Mouse (Mus musculus) ES-E14 (cell line): ENCODE measurements around the gene Pex11b. TPM values are rescaled to one million over a fixed set of nuclear protein-coding genes. Genes with fewer than 3 reads are reported as not detected.

Source experiments
- DNase-seq: peaks from one replicate; pipeline ENCODE4 v3.0.0-alpha.2; 2013; ENCODE audit warnings: low read depth, low spot score
- H3K27ac ChIP-seq: 2 replicates; pipeline ENCODE4 v1.5.1; 2012; ENCODE audit warnings: low read depth, mild to moderate bottlenecking, low read length, moderate library complexity, mixed read lengths; ENCODE audit not compliant: poor library complexity, insufficient read depth, severe bottlenecking
- H3K36me3 ChIP-seq: 2 replicates; pipeline ENCODE4 v1.6.1; 2012; ENCODE audit warnings: mild to moderate bottlenecking, low read length, moderate library complexity, mixed read lengths; ENCODE audit not compliant: control insufficient read depth, poor library complexity, insufficient read depth, severe bottlenecking
- H3K4me1 ChIP-seq, 2 experiments: fragments of 150-350 bp in 1 of 2; sonication (generic) in 1 of 2; 2 replicates each; pipeline ENCODE4 v1.6.1; 2012; ENCODE audit warnings: low read length in 2 of 2, mild to moderate bottlenecking in 1 of 2, mixed read lengths in 1 of 2; ENCODE audit not compliant: control insufficient read depth in 2 of 2, insufficient read depth in 2 of 2, poor library complexity in 1 of 2
- H3K4me3 ChIP-seq, 2 experiments: fragments of 150-350 bp in 1 of 2; sonication (generic) in 1 of 2; 2 replicates each; pipeline ENCODE4 v1.5.1; 2012; ENCODE audit warnings: low read length in 2 of 2, low read depth in 1 of 2, mild to moderate bottlenecking in 1 of 2, mixed read lengths in 1 of 2; ENCODE audit not compliant: insufficient read depth in 1 of 2, poor library complexity in 1 of 2, severe bottlenecking in 1 of 2
- H3K9ac ChIP-seq: 2 replicates; pipeline ENCODE4 v1.6.1; 2012; ENCODE audit warnings: low read depth, mild to moderate bottlenecking, low read length, mixed read lengths; ENCODE audit not compliant: poor library complexity, insufficient read depth, severe bottlenecking
- H3K9me3 ChIP-seq: fragments of 150-350 bp; sonication (generic); 2 replicates; pipeline ENCODE4 v1.6.1; 2012; ENCODE audit warnings: low read depth, mild to moderate bottlenecking, low read length; ENCODE audit not compliant: control insufficient read depth, insufficient read depth
- CHD2 ChIP-seq: IDR thresholded peaks from 2 replicates; pipeline ENCODE4 v1.6.1; 2014; ENCODE audit warnings: mild to moderate bottlenecking, low read depth, low read length, inconsistent platforms
- HCFC1 ChIP-seq: IDR thresholded peaks from 2 replicates; pipeline ENCODE4 v1.6.1; 2012; ENCODE audit warnings: low read length, inconsistent platforms, borderline replicate concordance; ENCODE audit not compliant: insufficient read depth
- MAFK ChIP-seq: IDR thresholded peaks from 2 replicates; pipeline ENCODE4 v1.6.1; 2014; ENCODE audit warnings: mild to moderate bottlenecking, low read depth, low read length, inconsistent platforms; ENCODE audit not compliant: insufficient read depth
- ZC3H11A ChIP-seq: IDR thresholded peaks from 2 replicates; pipeline ENCODE4 v1.6.1; 2012; ENCODE audit warnings: low read depth, mild to moderate bottlenecking, inconsistent platforms, low read length, borderline replicate concordance
- ZNF384 ChIP-seq: IDR thresholded peaks from 2 replicates; pipeline ENCODE4 v1.6.1; 2012; ENCODE audit warnings: low read depth, low read length, inconsistent platforms
- in situ Hi-C, 2 experiments: fragments of 600-800 bp; cut with MboI; formaldehyde crosslinking; loops; one replicate each; pipeline ENCODE4 v1.15.1; 2025; ENCODE audit warnings: low sequenced_read_pairs in 2 of 2, inconsistent platforms in 1 of 2; ENCODE audit not compliant: unreplicated experiment in 2 of 2
- total RNA-seq: library from RNA; depleted of rRNA; stranded (reverse); fragments of 300-350 nt; gene quantifications from 2 replicates; pipeline ENCODE4 v1.2.3, GENCODE M21; 2012

Gene Pex11b
- total RNA-seq, 1 experiment = 15.6 TPM

- Histone ChIP-seq H3K4me3 (no peak overlapping the region), H3K9me3 (no peaks in the 10 kb centered on the region), H3K9ac (no peak overlapping the region), H3K27ac (no peak overlapping the region), H3K4me1 (peaks cover 23 to 32% of the 10 kb centered on the region in 2 experiments), H3K36me3 (no peaks in the 10 kb centered on the region)
- in situ Hi-C loops = no loop called here
- no peak for DNase-seq
- TF ChIP-seq HCFC1 (no peak), CHD2 (no peak), ZNF384 (no peak), MAFK (no peak), ZC3H11A (no peak)
Measured at GRCm38 (mm10) chr3:96673514-96673913, 38.3 kb downstream of the Pex11b start.

DNA sequence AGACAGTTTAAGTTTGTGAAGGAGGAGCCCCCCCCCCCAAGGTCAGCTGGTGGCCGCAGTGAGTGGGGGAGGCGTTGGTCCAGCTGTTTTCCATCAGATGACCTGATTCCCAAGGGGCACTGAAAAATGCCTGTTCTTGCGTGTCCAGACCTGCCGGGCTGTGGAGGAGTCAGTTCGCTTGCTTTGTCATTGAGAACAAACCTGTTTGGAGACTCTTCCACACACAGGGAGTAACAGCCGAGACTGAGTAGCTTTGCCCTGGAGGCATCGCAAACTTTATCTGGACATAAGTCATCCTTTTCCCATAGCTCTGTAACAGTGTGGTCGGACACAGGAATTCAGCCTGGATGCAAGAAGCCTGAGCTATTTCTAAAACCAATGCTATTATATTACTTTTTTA is 39.3 kb downstream of the Pex11b start:
- no peak for DNase-seq
- Histone ChIP-seq H3K9me3 (no peaks in the 10 kb centered on the region), H3K4me1 (peaks cover 30 to 31% of the 10 kb centered on the region in 2 experiments), H3K4me3 (no peak overlapping the region), H3K27ac (peak overlapping the region; percentile 92), H3K9ac (peak overlapping the region; percentile 45; the same call in 1 of the 2 replicates), H3K36me3 (no peaks in the 10 kb centered on the region)
- TF ChIP-seq HCFC1 = no peak
- no peak for TF ChIP-seq ZC3H11A
- no peak for TF ChIP-seq MAFK
- TF ChIP-seq ZNF384 = no peak
- no peak for TF ChIP-seq CHD2
- in situ Hi-C loops = no loop called here

- H3K9me3 ChIP-seq = no peaks in the 10 kb centered on the region
- H3K9ac ChIP-seq = no peak overlapping the region
- H3K4me1 ChIP-seq = peaks cover 28 to 36% of the 10 kb centered on the region in 2 experiments
- in situ Hi-C loops = no loop called here
- H3K27ac ChIP-seq = peak overlapping the region; percentile 92; the same call in 1 of the 2 replicates
- no peak for DNase-seq
- no peaks in the 10 kb centered on the region for H3K36me3 ChIP-seq
- peak overlapping the region in 1 of 2 experiments; percentile 18; a peak in 1 of 4 replicates for H3K4me3 ChIP-seq
- TF ChIP-seq MAFK (no peak), ZC3H11A (no peak), HCFC1 (no peak), ZNF384 (no peak), CHD2 (no peak)
Measured at GRCm38 (mm10) chr3:96675171-96675570, 40.0 kb downstream of the Pex11b start.

GRCm38 (mm10) chr3:96675690-96676089 is 40.5 kb downstream of the Pex11b start:
- TF ChIP-seq HCFC1 (0 out of 2 replicates have a peak, but pooled peaks have one; percentile 4), ZNF384 (no peak), ZC3H11A (no peak), MAFK (no peak), CHD2 (no peak; the same call in 1 of the 2 replicates)
- Histone ChIP-seq H3K9ac (no peak overlapping the region), H3K4me1 (peaks cover 30 to 39% of the 10 kb centered on the region in 2 experiments), H3K9me3 (no peaks in the 10 kb centered on the region), H3K4me3 (peak overlapping the region in 1 of 2 experiments; percentile 18; a peak in 1 of 4 replicates), H3K27ac (peak overlapping the region; percentile 92; the same call in 1 of the 2 replicates), H3K36me3 (no peaks in the 10 kb centered on the region)
- in situ Hi-C loops = no loop called here
- peak; percentile 88 for DNase-seq

DNA sequence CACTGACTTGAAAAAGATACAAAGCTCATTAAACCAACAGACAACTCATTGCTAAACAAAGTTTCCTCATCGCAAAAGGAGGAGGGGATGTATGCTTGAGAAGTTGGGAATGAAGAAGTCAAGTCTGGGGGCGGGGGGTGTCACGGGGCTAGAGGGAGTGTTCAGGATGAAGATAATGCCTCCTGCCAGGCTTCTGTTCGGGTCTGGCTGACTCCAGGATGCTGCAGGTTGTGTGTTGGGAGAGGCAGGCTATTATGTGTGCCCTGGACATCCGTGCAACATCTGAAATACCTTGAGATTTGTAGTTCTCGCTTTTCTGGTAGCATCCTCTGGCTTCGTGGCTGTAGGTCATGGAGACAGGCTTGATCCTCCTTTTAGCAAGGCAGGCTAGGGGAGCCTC is 43.3 kb downstream of the Pex11b start:
- TF ChIP-seq CHD2 (no peak), MAFK (no peak), ZC3H11A (no peak), HCFC1 (no peak), ZNF384 (no peak)
- in situ Hi-C loops = no loop called here
- no peaks in the 10 kb centered on the region for H3K36me3 ChIP-seq
- DNase-seq = no peak
- H3K27ac ChIP-seq = peak overlapping the region; percentile 90
- no peak overlapping the region for H3K4me3 ChIP-seq
- H3K9ac ChIP-seq = no peak overlapping the region; the same call in 1 of the 2 replicates
- H3K4me1 ChIP-seq = peaks cover 31 to 35% of the 10 kb centered on the region in 2 experiments
- no peaks in the 10 kb centered on the region for H3K9me3 ChIP-seq
